11 mouse cellular contexts compared by ENCODE assay signal in genomic region chr9:21866641-21867040, GRCm38 (mm10). TPM values are rescaled to one million over a fixed set of nuclear protein-coding genes. Genes with fewer than 3 reads are reported as not detected.
DNase-seq lines count a peak whose midpoint lies in the region; ATAC-seq and TF ChIP-seq lines count a peak whose summit lies in the region.
"Had no signal": no experiment of that assay in that cellular context is flagged by ENCODE, and none has a peak within 500 bp of the region (broad histone marks: within the 10 kb centered on the region; RNA-seq: fewer than 3 reads in every experiment).

No protein-coding gene starts in this region.

- POLR2A ChIA-PET in Patski (lab: Charles Lee) = no interaction called here

- no peak for DNase-seq in hindbrain, embryonic 14.5 days (ENCODE audit: low spot score)
- peak; percentile 79 for DNase-seq in Patski (ENCODE audit: low read depth, low spot score)
- peak; percentile 66 to 87 for DNase-seq in kidney, postnatal 25 days
- no peak for DNase-seq in retina, embryonic 14.5 days (ENCODE audit: low spot score)
- DNase-seq in left cerebral cortex, postnatal 36 days (ENCODE audit: low spot score in 2 of 2) = no peak
- DNase-seq: cerebellum, adult 11-12 months had no signal

- no peak overlapping the region for H3K9ac ChIP-seq in hindbrain, embryonic 15.5 days
- no peak overlapping the region for H3K9ac ChIP-seq in hindbrain, embryonic 14.5 days
- H3K9ac ChIP-seq in embryonic facial prominence, embryonic 12.5 days = no peak overlapping the region
- H3K9ac ChIP-seq: liver, embryonic 15.5 days had no signal

- no peaks in the 10 kb centered on the region for H3K36me3 ChIP-seq in hindbrain, embryonic 15.5 days
- H3K36me3 ChIP-seq in hindbrain, embryonic 14.5 days (replicated peaks; ENCODE audit: control insufficient read depth, insufficient read depth) = no peaks in the 10 kb centered on the region
- H3K36me3 ChIP-seq in embryonic facial prominence, embryonic 12.5 days = no peaks in the 10 kb centered on the region
- H3K36me3 ChIP-seq: liver, embryonic 15.5 days had no signal

- in situ Hi-C loops in Patski (cut with MboI; ENCODE audit: low pct_unique_long_range_greater_than_20kb) = no loop called here

- no peaks in the 10 kb centered on the region for H3K27me3 ChIP-seq in hindbrain, embryonic 15.5 days
- H3K27me3 ChIP-seq in hindbrain, embryonic 14.5 days (ENCODE audit: control insufficient read depth, insufficient read depth, low read length) = no peaks in the 10 kb centered on the region
- H3K27me3 ChIP-seq in Patski = no peaks in the 10 kb centered on the region
- no peaks in the 10 kb centered on the region for H3K27me3 ChIP-seq in embryonic facial prominence, embryonic 12.5 days
- H3K27me3 ChIP-seq: liver, embryonic 15.5 days had no signal

- WGBS in hindbrain, embryonic 15.5 days = 60% methylated on average over 2 of the region's 2 CpGs
- 62% methylated on average over 2 of the region's 2 CpGs for WGBS in hindbrain, embryonic 14.5 days
- 50% methylated on average over 2 of the region's 2 CpGs for WGBS in embryonic facial prominence, embryonic 12.5 days

- ATAC-seq in hindbrain, embryonic 15.5 days (ENCODE audit: low FRiP score, low read depth) = no peak
- ATAC-seq in hindbrain, embryonic 14.5 days (ENCODE audit: low FRiP score) = no peak
- peak; percentile 25 for ATAC-seq in Patski
- ATAC-seq in embryonic facial prominence, embryonic 12.5 days (ENCODE audit: insufficient number of reproducible peaks, insufficient read depth, low FRiP score, low TSS enrichment) = no peak
- no peak for ATAC-seq in CD4-positive, CD25-positive, alpha-beta regulatory T cell, adult 4 months

- intact Hi-C loops in left cerebral cortex, postnatal 36 days (cut with DNase I) = no loop called here

- TF ChIP-seq CTCF in Patski (IDR thresholded peaks at IDR 0.05) = no peak

- H3K9me3 ChIP-seq in hindbrain, embryonic 15.5 days = no peaks in the 10 kb centered on the region
- H3K9me3 ChIP-seq in hindbrain, embryonic 14.5 days (ENCODE audit: control insufficient read depth, low read length) = peaks cover 5% of the 10 kb centered on the region
- peaks cover 6% of the 10 kb centered on the region; the same call in 1 of the 2 replicates for H3K9me3 ChIP-seq in embryonic facial prominence, embryonic 12.5 days
- H3K9me3 ChIP-seq: liver, embryonic 15.5 days had no signal

- CTCF ChIA-PET in Patski (lab: Charles Lee) = interaction anchor here (1.2 to 1.8 kb wide), 2 partner anchors 13 to 31 kb away, joined by 3 to 6 read pairs; partner anchors contain the start of gene Angptl8

- H3K4me3 ChIP-seq in hindbrain, embryonic 15.5 days = no peak overlapping the region
- H3K4me3 ChIP-seq in hindbrain, embryonic 14.5 days (replicated peaks; ENCODE audit: low read length) = no peak overlapping the region
- H3K4me3 ChIP-seq in embryonic facial prominence, embryonic 12.5 days = no peak overlapping the region
- H3K4me3 ChIP-seq: liver, embryonic 15.5 days had no signal

- H3K4me1 ChIP-seq in hindbrain, embryonic 15.5 days (replicated peaks) = no peaks in the 10 kb centered on the region
- H3K4me1 ChIP-seq in hindbrain, embryonic 14.5 days (replicated peaks; ENCODE audit: control insufficient read depth, insufficient read depth, low read length) = 0 out of 2 replicates have a peak, but pooled peaks cover 4% of the 10 kb centered on the region
- no peaks in the 10 kb centered on the region for H3K4me1 ChIP-seq in embryonic facial prominence, embryonic 12.5 days
- H3K4me1 ChIP-seq: liver, embryonic 15.5 days had no signal

- 0 out of 2 replicates have a peak overlapping the region, but pooled peaks have one; percentile 26 for H3K27ac ChIP-seq in hindbrain, embryonic 15.5 days (replicated peaks)
- no peak overlapping the region for H3K27ac ChIP-seq in hindbrain, embryonic 14.5 days
- H3K27ac ChIP-seq in embryonic facial prominence, embryonic 12.5 days = 0 out of 2 replicates have a peak overlapping the region, but pooled peaks have one; percentile 0
- H3K27ac ChIP-seq: liver, embryonic 15.5 days had no signal

- no peak overlapping the region for H3K4me2 ChIP-seq in hindbrain, embryonic 15.5 days
- no peak overlapping the region for H3K4me2 ChIP-seq in hindbrain, embryonic 14.5 days (replicated peaks)
- no peak overlapping the region for H3K4me2 ChIP-seq in embryonic facial prominence, embryonic 12.5 days (replicated peaks)
- H3K4me2 ChIP-seq: liver, embryonic 15.5 days had no signal

RNA-seq across cellular contexts. Expression of gene Dock6, which starts 14.2 kb away (rescaled TPM):
- 16.4 and 21.2 TPM in 2 replicates for polyA plus RNA-seq in hindbrain, embryonic 15.5 days (2015; fragmentation: Nextera tagmentation; extraction: Ambion mirVana)
- 16.3 and 18.0 TPM in 2 replicates for polyA plus RNA-seq in hindbrain, embryonic 14.5 days (2014; fragmentation: Nextera tagmentation; extraction: Ambion mirVana)
- 36.1 TPM for polyA plus RNA-seq in Patski (2021)
- polyA plus RNA-seq in embryonic facial prominence, embryonic 12.5 days (2016; fragmentation: Nextera tagmentation; extraction: Ambion mirVana) = 30.8 and 33.3 TPM in 2 replicates
- 1 to 10 TPM in 1 of 2 experiments, under 1 TPM in 1; 0.61 to 1.4 TPM for polyA plus RNA-seq in CD4-positive, CD25-positive, alpha-beta regulatory T cell, adult 4 months (2017; shearing (Covaris generic))
- total RNA-seq in left cerebral cortex, postnatal 36 days (2021) = 10 to 100 TPM; 11.4 to 18.8 TPM

RNA-seq across cellular contexts. Expression of gene Angptl8, which starts 31.3 kb away (rescaled TPM):
- 0.88 TPM in 2 replicates for polyA plus RNA-seq in hindbrain, embryonic 15.5 days (2015; fragmentation: Nextera tagmentation; extraction: Ambion mirVana)
- polyA plus RNA-seq in hindbrain, embryonic 14.5 days (2014; fragmentation: Nextera tagmentation; extraction: Ambion mirVana) = 0.33 and 0.62 TPM in 2 replicates
- 15.2 TPM for polyA plus RNA-seq in Patski (2021)
- 0.96 and 1.7 TPM in 2 replicates for polyA plus RNA-seq in embryonic facial prominence, embryonic 12.5 days (2016; fragmentation: Nextera tagmentation; extraction: Ambion mirVana)
- not detected for polyA plus RNA-seq in CD4-positive, CD25-positive, alpha-beta regulatory T cell, adult 4 months (2017; shearing (Covaris generic))
- not detected for total RNA-seq in left cerebral cortex, postnatal 36 days (2021)
- total RNA-seq: layer of hippocampus, adult 8-10 months had no signal

RNA-seq across cellular contexts. Expression of gene Rab3d, which starts 51.4 kb away (rescaled TPM):
- 21.1 and 23.0 TPM in 2 replicates for polyA plus RNA-seq in hindbrain, embryonic 15.5 days (2015; fragmentation: Nextera tagmentation; extraction: Ambion mirVana)
- polyA plus RNA-seq in hindbrain, embryonic 14.5 days (2014; fragmentation: Nextera tagmentation; extraction: Ambion mirVana) = 15.2 and 17.3 TPM in 2 replicates
- polyA plus RNA-seq in Patski (2021) = 22.1 TPM
- 10.2 and 11.1 TPM in 2 replicates for polyA plus RNA-seq in embryonic facial prominence, embryonic 12.5 days (2016; fragmentation: Nextera tagmentation; extraction: Ambion mirVana)
- polyA plus RNA-seq in CD4-positive, CD25-positive, alpha-beta regulatory T cell, adult 4 months (2017; shearing (Covaris generic)) = 10 to 100 TPM in 1 of 2 experiments, 1 to 10 TPM in 1; 8.4 to 11.3 TPM
- total RNA-seq in left cerebral cortex, postnatal 36 days (2021) = 10 to 100 TPM; 13.5 to 16.1 TPM

Comparison
In these comparisons a context has a peak if more than half of its experiments do, and no peak if none do; other contexts are left out.
1. DNase-seq: peak in Patski (single experiment) and kidney, postnatal 25 days (2 of 2); none in hindbrain, embryonic 14.5 days (single experiment), retina, embryonic 14.5 days (single experiment) and left cerebral cortex, postnatal 36 days (0 of 2).